Mouse (Mus musculus): Measurements from ENCODE around the gene Vsnl1.
A peak's percentile ranks its signal among the peaks of the same experiment; 100 is the strongest.

Vsnl1 gene

GRCm38 (mm10) chr12:11379396-11379795 is 57.0 kb downstream of the Vsnl1 start:
- no peak for DNase-seq

- DNase-seq = no peak
Observed at GRCm38 (mm10) chr12:11370056-11370455, 66.4 kb downstream of the Vsnl1 start.

GRCm38 (mm10) chr12:11367099-11367765 is 69.2 kb downstream of the Vsnl1 start:
- no peak for DNase-seq

GRCm38 (mm10) chr12:11364870-11365269 is 71.5 kb downstream of the Vsnl1 start:
- DNase-seq = no peak

- DNase-seq = no peak
Observed at GRCm38 (mm10) chr12:11362435-11362834, 74.0 kb downstream of the Vsnl1 start.

- DNase-seq = peak; percentile 71
Observed at GRCm38 (mm10) chr12:11350895-11351294, 85.5 kb downstream of the Vsnl1 start.

GRCm38 (mm10) chr12:11349870-11350269 is 86.5 kb downstream of the Vsnl1 start:
- no peak for DNase-seq

- DNase-seq = no peak
Observed at GRCm38 (mm10) chr12:11348423-11348822, 88.0 kb downstream of the Vsnl1 start.

GRCm38 (mm10) chr12:11345963-11346362 is 90.5 kb downstream of the Vsnl1 start:
- DNase-seq = no peak

GRCm38 (mm10) chr12:11342020-11342600 is 94.3 kb downstream of the Vsnl1 start:
- no peak for DNase-seq

GRCm38 (mm10) chr12:11338251-11338650 is 98.2 kb downstream of the Vsnl1 start:
- no peak for DNase-seq

GRCm38 (mm10) chr12:11336845-11337244 is 99.6 kb downstream of the Vsnl1 start:
- DNase-seq = peak; percentile 68

GRCm38 (mm10) chr12:11326483-11326882 is 109.9 kb downstream of the Vsnl1 start:
- no peak for DNase-seq

- DNase-seq = no peak
Observed at GRCm38 (mm10) chr12:11324480-11324879, 111.9 kb downstream of the Vsnl1 start.

- DNase-seq = peak; percentile 32
Observed at GRCm38 (mm10) chr12:11317671-11318070, 118.7 kb downstream of the Vsnl1 start.

- no peak for DNase-seq
Observed at GRCm38 (mm10) chr12:11313840-11314239, 122.6 kb downstream of the Vsnl1 start.

- no peak for DNase-seq
Observed at GRCm38 (mm10) chr12:11311106-11311505, 125.3 kb downstream of the Vsnl1 start.

GRCm38 (mm10) chr12:11306753-11307645 is 129.4 kb downstream of the Vsnl1 start:
- DNase-seq = peak; percentile 8

- no peak for DNase-seq
Observed at GRCm38 (mm10) chr12:11300858-11301257, 135.6 kb downstream of the Vsnl1 start.

- no peak for DNase-seq
Observed at GRCm38 (mm10) chr12:11286382-11286781, 150.0 kb downstream of the Vsnl1 start.

- no peak for DNase-seq
Observed at GRCm38 (mm10) chr12:11281584-11281983, 154.8 kb downstream of the Vsnl1 start.

- DNase-seq = no peak
Observed at GRCm38 (mm10) chr12:11279886-11280285, 156.5 kb downstream of the Vsnl1 start.

- DNase-seq = no peak
Observed at GRCm38 (mm10) chr12:11277207-11277606, 159.2 kb downstream of the Vsnl1 start.

- no peak for DNase-seq
Observed at GRCm38 (mm10) chr12:11276632-11277031, 159.8 kb downstream of the Vsnl1 start.

Data from kidney, adult 18-20 months (tissue).